Mouse (Mus musculus): Measurements from ENCODE around the gene Serpinb9f. TPM values are rescaled to one million over a fixed set of nuclear protein-coding genes. Genes with fewer than 3 reads are reported as not detected.

Serpinb9f gene
- not detected in 2 replicates for polyA plus RNA-seq (2012; rRNA removed)

GRCm38 (mm10) chr13:33323777-33324176 lies at the start of gene Serpinb9f:
Gene Serpinb9f, plus strand, starts transcription at chr13:33324077.

Other genes starting within 250 kb of the Serpinb9f start
- gene Serpinb1b, start 245.5 kb upstream of the Serpinb9f start, polyA plus RNA-seq (2012; rRNA removed), result not detected in 2 replicates
- gene Serpinb9c, start 164.3 kb upstream of the Serpinb9f start, polyA plus RNA-seq (2012; rRNA removed), result not detected in 2 replicates
- gene Serpinb9d, start 131.1 kb upstream of the Serpinb9f start, polyA plus RNA-seq (2012; rRNA removed), result not detected in 2 replicates
- gene Serpinb9e, start 74.5 kb upstream of the Serpinb9f start, polyA plus RNA-seq (2012; rRNA removed), result not detected in 2 replicates
- gene Gm11397, start 71.7 kb downstream of the Serpinb9f start, polyA plus RNA-seq (2012; rRNA removed), result not detected in 2 replicates
- not detected in 2 replicates for gene Serpinb9g, start 160.7 kb downstream of the Serpinb9f start, polyA plus RNA-seq (2012; rRNA removed)